Mouse (Mus musculus) embryonic facial prominence, embryonic 13.5 days (tissue): ENCODE data around the gene Nfkbia. TPM values are rescaled to one million over a fixed set of nuclear protein-coding genes. Genes with fewer than 3 reads are reported as not detected.
A peak's percentile ranks its signal among the peaks of the same experiment; 100 is the strongest.

Experiments
- ATAC-seq: fragments of 200-750 bp; cut with Nextera tagmentation; 2 replicates; pipeline ENCODE4 v1.8.0; 2017; ENCODE audit warnings: low read depth; ENCODE audit not compliant: insufficient number of reproducible peaks, insufficient read depth, low FRiP score, low TSS enrichment
- H3K27ac ChIP-seq: fragments of 300-500 bp; sonication (generic); 2 replicates; pipeline ENCODE4 v1.5.1; 2015; ENCODE audit warnings: moderate library complexity, mild to moderate bottlenecking, inconsistent platforms
- H3K27me3 ChIP-seq: fragments of 300-500 bp; sonication (generic); 2 replicates; pipeline ENCODE4 v1.6.1; 2015; ENCODE audit warnings: mild to moderate bottlenecking, inconsistent platforms
- H3K36me3 ChIP-seq: fragments of 300-500 bp; sonication (generic); 2 replicates; pipeline ENCODE4 v1.6.1; 2015; ENCODE audit warnings: mild to moderate bottlenecking, inconsistent platforms
- H3K4me1 ChIP-seq: fragments of 300-500 bp; sonication (generic); 2 replicates; pipeline ENCODE4 v1.6.1; 2015; ENCODE audit warnings: inconsistent platforms
- H3K4me2 ChIP-seq: fragments of 300-500 bp; sonication (generic); 2 replicates; pipeline ENCODE4 v1.6.1; 2015; ENCODE audit warnings: moderate library complexity, mild to moderate bottlenecking, inconsistent platforms
- H3K4me3 ChIP-seq: fragments of 300-500 bp; sonication (generic); 2 replicates; pipeline ENCODE4 v1.5.1; 2015; ENCODE audit warnings: mild to moderate bottlenecking, inconsistent platforms
- H3K9ac ChIP-seq: fragments of 300-500 bp; sonication (generic); 2 replicates; pipeline ENCODE4 v1.6.1; 2015; ENCODE audit warnings: mild to moderate bottlenecking, inconsistent platforms
- H3K9me3 ChIP-seq: fragments of 300-500 bp; sonication (generic); 2 replicates; pipeline ENCODE4 v1.6.1; 2016; ENCODE audit warnings: inconsistent platforms
- WGBS: fragments of 180-500 bp; shearing (Covaris S2); methylation state at CpG from one replicate; pipeline ENCODE4 v1.1.7; 2015; ENCODE audit warnings: mixed read lengths; 5-methylcytosine and 5-hydroxymethylcytosine counted together
- polyA plus RNA-seq: library from polyadenylated mRNA; unstranded; fragments of >200 nt; fragmentation: Nextera tagmentation; extraction: Ambion mirVana; gene quantifications from 2 replicates; pipeline ENCODE4 v1.2.1, GENCODE M21; 2015

Nfkbia gene
- polyA plus RNA-seq, 1 experiment from 2014 or later = 117 TPM

DNA sequence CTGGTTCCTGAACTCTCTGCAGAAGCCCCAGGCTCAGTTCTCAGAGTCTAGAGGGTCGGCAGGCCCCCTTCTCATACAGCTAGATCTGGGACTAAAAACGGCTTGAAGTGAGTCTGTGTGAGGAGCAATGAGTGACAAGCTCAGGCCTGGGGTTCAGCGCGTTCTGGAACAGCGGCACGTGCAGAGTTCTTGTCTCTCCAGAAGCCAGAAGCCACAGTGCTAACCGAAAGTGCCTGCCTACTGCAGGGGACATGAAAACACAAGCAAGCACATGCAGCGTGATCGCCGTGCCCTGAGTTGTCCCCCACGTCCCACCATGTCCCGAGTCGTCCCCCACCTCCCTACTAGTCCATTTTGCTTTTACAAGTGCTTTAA, 18.3 kb downstream of the Nfkbia start:
- no peak overlapping the region for H3K9ac ChIP-seq
- no peaks in the 10 kb centered on the region for H3K36me3 ChIP-seq
- no peaks in the 10 kb centered on the region for H3K27me3 ChIP-seq
- no peak overlapping the region for H3K4me2 ChIP-seq
- no peaks in the 10 kb centered on the region for H3K9me3 ChIP-seq
- H3K27ac ChIP-seq = no peak overlapping the region
- no peak for ATAC-seq
- WGBS = 78% methylated on average over 13 of the region's 13 CpGs
- H3K4me3 ChIP-seq = no peak overlapping the region
- peaks cover 19% of the 10 kb centered on the region; the same call in 1 of the 2 replicates for H3K4me1 ChIP-seq

DNA sequence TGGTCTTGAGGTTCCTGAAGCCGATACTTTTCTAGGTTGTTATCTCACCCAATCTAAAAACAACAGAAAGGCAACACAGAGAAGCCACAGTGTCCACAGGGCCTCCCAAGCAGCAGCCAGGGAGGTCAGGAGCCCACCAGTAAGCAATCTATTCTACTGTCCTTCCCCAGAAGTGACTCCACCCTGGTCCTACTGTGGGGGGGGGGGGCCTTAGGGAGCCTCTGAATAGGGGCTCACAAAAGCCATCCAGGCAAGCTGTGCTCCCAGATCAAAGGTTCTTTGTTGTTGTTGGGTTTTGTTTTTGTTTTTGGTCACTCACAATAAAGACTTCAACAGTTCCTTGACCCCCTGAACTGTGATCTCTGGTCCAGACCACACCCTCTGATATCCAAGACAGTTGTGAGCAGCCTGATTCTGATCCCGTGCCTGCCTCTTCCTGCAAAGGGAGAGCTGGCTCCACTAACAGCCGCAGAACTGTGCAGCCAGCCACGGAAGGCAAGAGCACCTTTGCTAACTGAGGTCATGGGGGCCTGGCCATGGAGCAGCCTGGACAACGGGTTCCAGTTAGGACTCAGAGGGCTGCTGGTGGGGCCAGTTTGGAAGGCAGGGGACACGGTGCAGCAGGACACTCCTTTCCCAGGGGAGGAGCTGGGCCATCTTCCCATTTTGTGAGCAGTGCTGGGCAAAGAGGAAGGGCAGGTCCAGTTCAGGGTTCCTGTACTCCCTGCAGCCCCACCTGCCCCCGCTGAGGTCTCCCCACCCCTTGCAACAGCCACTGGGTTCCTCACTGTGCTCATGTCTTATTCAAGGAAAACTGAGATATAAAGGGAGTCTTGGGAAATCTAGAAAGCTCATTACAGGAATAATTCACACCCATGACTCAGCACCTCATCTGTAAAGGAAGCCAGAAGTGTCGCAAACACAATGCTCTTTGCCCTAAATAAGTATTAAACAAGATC, 18.9 kb downstream of the Nfkbia start:
- no peak overlapping the region for H3K4me2 ChIP-seq
- no peaks in the 10 kb centered on the region for H3K36me3 ChIP-seq
- no peak overlapping the region for H3K9ac ChIP-seq
- H3K27ac ChIP-seq = no peak overlapping the region
- ATAC-seq = no peak
- no peaks in the 10 kb centered on the region for H3K9me3 ChIP-seq
- H3K27me3 ChIP-seq = peaks cover 2% of the 10 kb centered on the region; the same call in 1 of the 2 replicates
- 29% methylated on average over 8 of the region's 8 CpGs for WGBS
- H3K4me1 ChIP-seq = peaks cover 19% of the 10 kb centered on the region; the same call in 1 of the 2 replicates
- no peak overlapping the region for H3K4me3 ChIP-seq

DNA sequence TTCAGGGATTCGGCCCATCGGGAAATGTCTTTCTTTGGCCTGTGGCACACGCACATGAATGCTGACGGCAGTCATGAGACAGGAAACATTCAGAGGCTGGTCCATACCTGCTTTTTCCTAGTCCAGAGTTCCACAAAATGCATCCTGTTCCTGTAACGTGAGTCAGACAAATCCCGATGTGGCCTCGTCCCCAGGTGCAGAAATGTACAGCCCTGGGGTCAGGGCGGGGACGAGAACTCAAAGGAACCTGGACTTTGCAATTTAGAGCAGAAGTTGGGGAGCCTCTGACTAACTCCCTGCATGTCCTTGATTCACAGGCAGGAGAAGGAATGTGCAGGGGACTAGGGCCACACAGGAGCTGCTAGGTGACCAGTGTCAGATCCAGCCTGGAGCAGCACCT, 21.1 kb downstream of the Nfkbia start:
- Histone ChIP-seq H3K9ac (no peak overlapping the region), H3K27ac (no peak overlapping the region), H3K9me3 (no peaks in the 10 kb centered on the region), H3K4me1 (peaks cover 31% of the 10 kb centered on the region), H3K27me3 (peaks cover 5% of the 10 kb centered on the region; the same call in 1 of the 2 replicates), H3K4me2 (no peak overlapping the region), H3K4me3 (no peak overlapping the region), H3K36me3 (no peaks in the 10 kb centered on the region)
- ATAC-seq = no peak
- WGBS = 76% methylated on average over 9 of the region's 9 CpGs

DNA sequence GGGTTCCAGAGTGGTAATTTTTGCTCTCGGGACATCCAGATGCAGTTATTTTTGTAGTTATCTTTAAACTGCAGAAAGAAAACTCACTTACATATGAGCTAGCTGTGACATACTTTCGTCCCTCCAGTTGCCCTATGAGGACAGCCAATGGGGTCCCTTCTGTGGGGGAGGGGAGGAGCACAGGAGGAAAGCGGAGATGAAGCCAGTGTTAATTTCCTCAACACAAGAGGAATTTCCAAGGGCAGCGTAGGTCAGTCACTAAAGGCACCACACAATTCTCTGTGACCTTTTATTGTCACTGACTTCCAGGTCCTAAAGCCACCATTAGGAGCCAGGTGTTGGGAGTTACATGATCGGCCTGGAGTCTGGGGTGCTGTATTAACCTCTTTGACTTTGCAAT, 22.0 kb downstream of the Nfkbia start:
- H3K4me1 ChIP-seq = peaks cover 36% of the 10 kb centered on the region
- WGBS = 29% methylated on average over 5 of the region's 5 CpGs
- ATAC-seq = no peak
- H3K27me3 ChIP-seq = peaks cover 5% of the 10 kb centered on the region; the same call in 1 of the 2 replicates
- no peak overlapping the region for H3K4me3 ChIP-seq
- no peak overlapping the region for H3K9ac ChIP-seq
- H3K9me3 ChIP-seq = no peaks in the 10 kb centered on the region
- H3K27ac ChIP-seq = no peak overlapping the region
- H3K36me3 ChIP-seq = no peaks in the 10 kb centered on the region
- H3K4me2 ChIP-seq = no peak overlapping the region

DNA sequence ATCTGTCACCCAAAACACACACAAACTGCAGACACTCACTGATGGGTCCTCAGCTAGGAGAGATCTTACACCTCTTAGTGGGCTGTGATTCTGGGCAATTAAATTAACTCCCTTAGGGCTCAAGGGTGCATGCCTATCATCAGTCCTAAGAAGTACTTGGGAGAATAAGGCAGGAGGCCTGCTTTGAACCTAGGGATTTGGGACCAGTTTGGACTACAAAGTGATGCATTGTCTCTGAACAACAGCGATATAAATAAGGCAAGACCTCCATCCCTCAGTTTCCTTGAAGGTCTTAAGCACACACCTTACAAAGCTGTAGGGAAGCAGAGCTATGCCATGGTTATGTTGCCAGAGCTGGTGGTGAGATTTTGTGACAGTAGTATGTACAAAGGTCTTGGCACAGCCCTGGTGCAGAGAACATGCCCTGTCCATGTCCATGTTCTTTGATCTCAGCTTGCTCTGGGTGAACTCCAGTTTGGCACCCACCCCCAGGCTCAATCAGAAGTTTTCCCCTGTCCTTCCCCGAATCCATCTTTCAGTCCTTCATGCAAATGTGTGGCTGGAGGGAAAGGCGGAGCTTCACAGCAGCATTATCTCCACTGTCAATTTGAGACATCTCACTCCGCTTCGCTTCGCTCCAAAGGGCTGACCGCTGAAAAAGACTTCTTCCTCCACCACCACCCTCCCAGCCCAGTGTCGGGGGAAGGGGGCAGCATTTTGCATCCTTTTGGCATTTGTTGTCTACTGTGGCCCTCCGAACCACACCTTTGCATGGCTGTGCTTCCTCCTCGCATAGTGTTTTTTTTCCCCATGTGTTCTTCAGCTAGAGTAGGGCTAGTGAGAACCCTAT, 24.9 kb downstream of the Nfkbia start:
- no peak for ATAC-seq
- Histone ChIP-seq H3K27me3 (peaks cover 5% of the 10 kb centered on the region; the same call in 1 of the 2 replicates), H3K9ac (0 out of 2 replicates have a peak overlapping the region, but pooled peaks have one; percentile 1), H3K9me3 (no peaks in the 10 kb centered on the region), H3K4me2 (no peak overlapping the region), H3K27ac (no peak overlapping the region), H3K4me1 (peaks cover 55% of the 10 kb centered on the region), H3K4me3 (no peak overlapping the region), H3K36me3 (no peaks in the 10 kb centered on the region)
- 67% methylated on average over 10 of the region's 10 CpGs for WGBS

DNA sequence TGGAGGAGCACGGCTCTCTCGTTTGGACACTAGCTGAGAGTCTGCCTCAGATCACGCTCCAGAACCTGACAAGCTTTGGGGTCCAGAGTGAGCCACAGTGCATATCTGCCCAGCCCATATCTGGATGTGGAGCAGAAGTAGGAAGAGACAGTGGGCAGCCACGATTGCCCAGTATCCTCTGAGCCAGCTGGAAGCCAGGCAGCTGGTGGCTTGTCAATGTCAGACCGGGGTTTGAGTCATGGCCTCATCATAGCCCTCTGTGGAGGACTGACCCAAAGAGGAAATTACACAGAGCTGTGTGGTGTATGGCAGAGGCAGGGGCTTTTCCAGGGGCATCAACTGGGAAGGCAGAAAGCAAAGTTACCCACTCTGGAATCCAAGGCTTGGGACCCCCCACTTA, 25.6 kb downstream of the Nfkbia start:
- Histone ChIP-seq H3K9me3 (no peaks in the 10 kb centered on the region), H3K36me3 (no peaks in the 10 kb centered on the region), H3K4me2 (no peak overlapping the region), H3K4me3 (no peak overlapping the region), H3K4me1 (peaks cover 62% of the 10 kb centered on the region), H3K27ac (peak overlapping the region; percentile 44; the same call in 1 of the 2 replicates), H3K27me3 (peaks cover 5% of the 10 kb centered on the region; the same call in 1 of the 2 replicates), H3K9ac (0 out of 2 replicates have a peak overlapping the region, but pooled peaks have one; percentile 1)
- 82% methylated on average over 5 of the region's 5 CpGs for WGBS
- ATAC-seq = no peak

DNA sequence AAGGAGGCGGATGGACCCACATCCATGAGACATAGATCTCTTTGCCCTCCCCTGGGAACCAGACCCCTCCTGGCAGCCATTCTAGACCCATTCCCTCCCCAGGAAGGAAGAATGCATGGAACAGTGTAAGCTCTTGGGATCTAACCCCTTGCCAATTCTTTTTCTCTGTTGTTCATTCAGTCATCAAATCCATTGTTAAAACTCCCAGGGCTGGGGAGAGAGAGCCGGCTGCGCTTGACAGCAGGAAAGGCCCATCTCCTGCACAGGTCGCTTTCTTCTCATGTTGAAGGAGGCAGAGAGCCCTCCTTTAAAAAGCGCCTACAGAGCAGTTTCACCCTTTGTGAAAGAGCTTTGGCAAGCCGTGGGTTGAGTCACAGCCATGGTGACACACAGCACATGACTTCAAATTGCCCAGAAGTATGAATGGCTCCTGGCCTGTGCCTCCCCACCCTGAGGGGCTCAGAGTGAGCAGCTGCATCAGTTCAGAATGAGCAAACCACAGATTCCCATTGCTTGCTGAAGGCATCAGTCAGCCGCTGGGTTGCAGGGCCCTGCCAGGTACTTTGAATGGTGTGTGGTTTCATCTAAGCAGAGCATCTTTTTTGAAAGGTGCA, 26.3 kb downstream of the Nfkbia start:
- 64% methylated on average over 7 of the region's 7 CpGs for WGBS
- Histone ChIP-seq H3K4me1 (peaks cover 68% of the 10 kb centered on the region), H3K27me3 (peaks cover 5% of the 10 kb centered on the region; the same call in 1 of the 2 replicates), H3K9me3 (no peaks in the 10 kb centered on the region), H3K4me2 (no peak overlapping the region), H3K27ac (peak overlapping the region; percentile 44; the same call in 1 of the 2 replicates), H3K9ac (no peak overlapping the region), H3K36me3 (no peaks in the 10 kb centered on the region), H3K4me3 (no peak overlapping the region)
- ATAC-seq = no peak

DNA sequence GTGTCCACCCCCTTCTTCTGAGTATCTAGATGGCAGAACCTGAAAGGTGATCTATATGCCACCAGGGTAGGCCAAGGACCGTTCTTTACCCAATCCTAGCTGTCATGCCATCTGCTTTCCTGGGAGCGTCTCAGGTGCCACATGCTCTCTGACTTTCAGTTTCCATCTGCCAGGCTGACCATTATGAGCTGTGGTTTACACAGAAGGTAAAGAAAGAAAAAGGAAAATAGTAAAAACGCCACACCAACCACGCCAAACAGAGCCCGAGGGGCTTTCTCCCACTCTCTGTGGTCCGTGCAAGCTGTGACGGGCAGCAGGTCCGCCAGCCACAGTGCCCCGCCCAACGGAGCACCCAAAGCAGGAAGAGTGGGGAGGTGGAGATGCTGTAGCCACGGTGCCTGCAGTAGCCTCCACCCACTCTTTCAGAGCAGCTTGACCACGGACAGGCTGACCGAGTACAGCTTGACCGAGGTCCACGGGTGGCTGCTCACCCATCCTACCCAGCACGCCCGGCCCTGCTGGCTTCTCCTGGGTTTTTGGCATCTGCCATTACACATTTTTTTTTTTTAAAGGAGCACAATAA, 27.0 kb downstream of the Nfkbia start:
- Histone ChIP-seq H3K36me3 (no peaks in the 10 kb centered on the region), H3K9me3 (no peaks in the 10 kb centered on the region), H3K27me3 (peaks cover 5% of the 10 kb centered on the region; the same call in 1 of the 2 replicates), H3K4me3 (no peak overlapping the region), H3K4me1 (peaks cover 73% of the 10 kb centered on the region), H3K27ac (peak overlapping the region; percentile 95; the same call in 1 of the 2 replicates), H3K9ac (no peak overlapping the region), H3K4me2 (no peak overlapping the region)
- WGBS = 74% methylated on average over 17 of the region's 17 CpGs
- ATAC-seq = no peak

DNA sequence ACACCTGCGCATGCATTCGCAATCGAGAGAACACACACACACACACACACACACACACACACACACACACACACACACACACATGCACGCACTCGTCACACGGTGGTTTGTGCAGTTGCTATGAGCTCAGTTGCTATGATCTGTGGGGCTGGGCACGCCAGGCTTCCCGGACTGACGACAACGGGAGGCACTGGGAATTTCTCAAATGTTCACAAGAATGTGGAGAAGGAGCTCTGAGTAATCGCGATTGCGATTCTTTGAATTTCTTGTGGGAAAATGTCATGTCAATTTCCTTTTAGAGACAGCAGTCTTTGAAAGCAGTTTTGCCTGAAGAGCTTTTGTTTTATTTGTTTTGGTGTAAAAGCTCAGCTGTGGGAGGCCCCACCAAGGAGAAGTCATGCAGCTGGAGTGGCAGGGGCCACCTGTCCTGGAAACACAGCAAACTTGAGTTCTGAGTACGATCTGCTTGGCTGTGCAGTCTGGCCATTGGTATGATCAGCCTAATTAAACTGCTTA, 27.5 kb downstream of the Nfkbia start:
- H3K27ac ChIP-seq = peak overlapping the region; percentile 95
- 45% methylated on average over 14 of the region's 14 CpGs for WGBS

DNA sequence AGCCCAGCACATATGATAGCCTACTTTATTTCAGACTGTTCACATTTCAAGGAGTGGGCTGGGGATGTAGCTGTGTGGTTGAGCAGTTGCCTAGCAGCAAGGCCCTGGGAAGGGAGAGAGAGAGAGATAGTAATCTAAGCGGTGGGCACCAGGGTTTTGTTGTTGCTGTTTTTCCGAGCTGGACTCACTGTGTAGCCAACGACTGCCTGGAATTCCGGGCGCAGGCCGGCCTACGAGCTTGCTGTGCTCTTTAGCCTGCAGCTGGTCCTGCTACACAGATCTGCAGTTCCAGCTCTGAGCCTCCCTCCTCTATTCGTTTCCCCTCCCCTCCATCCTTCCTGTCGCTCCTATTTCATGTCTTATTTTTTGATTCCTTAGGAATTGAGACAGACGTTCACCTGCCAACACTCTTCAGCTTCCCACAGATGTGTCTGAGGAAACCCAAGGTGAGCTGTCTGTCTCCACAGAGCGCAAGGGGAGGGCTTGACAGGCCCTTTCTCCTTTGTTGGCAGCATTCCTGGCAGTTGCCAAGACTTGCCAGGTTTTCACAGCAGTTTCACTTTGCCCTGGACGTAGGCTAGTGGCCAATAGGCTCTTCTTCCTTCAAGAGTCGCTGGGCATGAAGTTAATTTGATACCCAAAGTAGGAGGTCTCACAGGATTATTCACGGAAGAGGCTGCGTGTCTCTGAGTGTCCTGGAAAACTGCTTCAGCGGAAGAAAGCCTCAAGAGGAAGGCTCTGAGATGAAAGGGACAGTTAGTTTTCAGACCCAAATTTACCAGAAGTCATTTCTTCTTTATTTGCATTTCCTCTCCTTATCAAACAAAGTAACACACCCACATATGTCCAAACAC, 28.2 kb downstream of the Nfkbia start:
- H3K4me2 ChIP-seq = peak overlapping the region; percentile 44
- no peak overlapping the region for H3K9ac ChIP-seq
- 11% methylated on average over 16 of the region's 16 CpGs for WGBS
- peak overlapping the region; percentile 95 for H3K27ac ChIP-seq
- peaks cover 5% of the 10 kb centered on the region; the same call in 1 of the 2 replicates for H3K27me3 ChIP-seq
- no peaks in the 10 kb centered on the region for H3K36me3 ChIP-seq
- H3K4me1 ChIP-seq = peaks cover 71% of the 10 kb centered on the region
- ATAC-seq = peak; percentile 63
- H3K9me3 ChIP-seq = no peaks in the 10 kb centered on the region
- no peak overlapping the region for H3K4me3 ChIP-seq

More for the DNA sequence above, 27.5 kb downstream of the Nfkbia start:
- H3K9ac ChIP-seq = no peak overlapping the region
- no peak for ATAC-seq
- H3K4me3 ChIP-seq = no peak overlapping the region
- H3K4me1 ChIP-seq = peaks cover 74% of the 10 kb centered on the region
- H3K27me3 ChIP-seq = peaks cover 5% of the 10 kb centered on the region; the same call in 1 of the 2 replicates
- no peaks in the 10 kb centered on the region for H3K9me3 ChIP-seq
- H3K4me2 ChIP-seq = peak overlapping the region; percentile 44
- no peaks in the 10 kb centered on the region for H3K36me3 ChIP-seq
